Mouse (Mus musculus) embryonic facial prominence, embryonic 14.5 days (tissue): ENCODE data around the gene Rarb. TPM values are rescaled to one million over a fixed set of nuclear protein-coding genes. Genes with fewer than 3 reads are reported as not detected.

ENCODE experiments used
- ATAC-seq: fragments of 200-750 bp; cut with Nextera tagmentation; 2 replicates; pipeline ENCODE4 v1.8.0; 2017; ENCODE audit warnings: low read depth, moderate number of reproducible peaks, moderate TSS enrichment
- DNase-seq: peaks from one replicate; pipeline ENCODE4 v3.0.0-alpha.2; 2015; ENCODE audit warnings: low spot score
- H3K27ac ChIP-seq: fragments of 300-500 bp; sonication (generic); replicated peaks from 2 replicates; pipeline ENCODE4 v1.5.1; 2014; ENCODE audit warnings: low read depth, mild to moderate bottlenecking, low read length, moderate library complexity
- H3K27me3 ChIP-seq: fragments of 300-500 bp; sonication (generic); replicated peaks from 2 replicates; pipeline ENCODE4 v1.6.1; 2014; ENCODE audit warnings: low read length; ENCODE audit not compliant: control insufficient read depth, insufficient read depth
- H3K36me3 ChIP-seq: fragments of 300-500 bp; sonication (generic); 2 replicates; pipeline ENCODE4 v1.6.1; 2014; ENCODE audit warnings: low read length, mixed read lengths; ENCODE audit not compliant: control insufficient read depth, insufficient read depth
- H3K4me1 ChIP-seq: fragments of 300-500 bp; sonication (generic); 2 replicates; pipeline ENCODE4 v1.6.1; 2014; ENCODE audit warnings: antibody characterized with exemption, low read length; ENCODE audit not compliant: control insufficient read depth, insufficient read depth
- H3K4me2 ChIP-seq: fragments of 300-500 bp; sonication (generic); 2 replicates; pipeline ENCODE4 v1.6.1; 2014; ENCODE audit warnings: low read depth, mild to moderate bottlenecking, low read length, moderate library complexity, mixed read lengths
- H3K4me3 ChIP-seq: fragments of 300-500 bp; sonication (generic); 2 replicates; pipeline ENCODE4 v1.5.1; 2014; ENCODE audit warnings: low read depth, mild to moderate bottlenecking, low read length
- H3K9ac ChIP-seq: fragments of 300-500 bp; sonication (generic); 2 replicates; pipeline ENCODE4 v1.6.1; 2014; ENCODE audit warnings: low read depth, mild to moderate bottlenecking, low read length, moderate library complexity, mixed read lengths
- H3K9me3 ChIP-seq: fragments of 300-500 bp; sonication (generic); 2 replicates; pipeline ENCODE4 v1.6.1; 2016; ENCODE audit warnings: low read length; ENCODE audit not compliant: control insufficient read depth
- WGBS: fragments of 180-500 bp; shearing (Covaris S2); extraction: QIAGEN DNeasy Blood & Tissue Kit; methylation state at CpG from one replicate; pipeline ENCODE4 v1.1.7; 2014; 5-methylcytosine and 5-hydroxymethylcytosine counted together
- polyA plus RNA-seq: library from polyadenylated mRNA; unstranded; fragments of >200 nt; fragmentation: Nextera tagmentation; extraction: Ambion mirVana; gene quantifications from 2 replicates; pipeline ENCODE4 v1.2.1, GENCODE M21; 2014

The Rarb gene
- polyA plus RNA-seq, 1 experiment from 2014 or later, result 15.8 TPM

- H3K27ac ChIP-seq, result no peak overlapping the region
- H3K36me3 ChIP-seq, result no peaks in the 10 kb centered on the region
- H3K9ac ChIP-seq, result no peak overlapping the region
- H3K9me3 ChIP-seq, result no peaks in the 10 kb centered on the region
- no peaks in the 10 kb centered on the region for H3K4me1 ChIP-seq
- no peak for ATAC-seq
- DNase-seq, result no peak
- H3K4me3 ChIP-seq, result no peak overlapping the region
- no peaks in the 10 kb centered on the region for H3K27me3 ChIP-seq
- WGBS, result 76% methylated on average over 8 of the region's 8 CpGs
- H3K4me2 ChIP-seq, result no peak overlapping the region
Observed at GRCm38 (mm10) chr14:16519588-16520167, 299.3 kb downstream of the Rarb start.

DNA sequence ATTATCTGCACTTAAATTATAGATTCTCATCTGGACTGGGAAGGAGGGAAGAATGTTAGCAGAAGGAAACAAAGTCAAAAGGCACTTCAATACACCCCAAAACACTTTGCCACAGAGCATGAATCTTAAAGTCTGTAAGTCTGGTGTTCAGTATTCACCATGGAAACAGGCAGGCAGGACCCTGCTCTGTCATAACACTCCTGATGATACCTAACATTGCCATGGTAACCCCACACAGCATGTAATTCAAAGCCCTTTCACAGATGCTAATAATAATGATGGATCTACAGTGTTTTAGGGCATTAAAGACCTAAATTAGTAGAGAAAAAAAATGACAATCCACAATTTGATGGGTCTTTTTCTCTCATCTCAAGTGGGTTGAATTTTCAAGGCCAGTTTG lies 301.0 kb downstream of the Rarb start:
- ATAC-seq, result no peak
- Histone ChIP-seq H3K27ac (no peak overlapping the region), H3K36me3 (no peaks in the 10 kb centered on the region), H3K9me3 (no peaks in the 10 kb centered on the region), H3K4me2 (no peak overlapping the region), H3K4me1 (no peaks in the 10 kb centered on the region), H3K27me3 (no peaks in the 10 kb centered on the region), H3K9ac (no peak overlapping the region), H3K4me3 (no peak overlapping the region)
- DNase-seq, result no peak

- ATAC-seq, result no peak
- Histone ChIP-seq H3K36me3 (no peaks in the 10 kb centered on the region), H3K27me3 (no peaks in the 10 kb centered on the region), H3K27ac (no peak overlapping the region), H3K4me1 (0 out of 2 replicates have a peak, but pooled peaks cover 8% of the 10 kb centered on the region), H3K4me3 (no peak overlapping the region), H3K4me2 (no peak overlapping the region), H3K9ac (no peak overlapping the region), H3K9me3 (no peaks in the 10 kb centered on the region)
- no peak for DNase-seq
- 74% methylated on average over 3 of the region's 3 CpGs for WGBS
Observed at GRCm38 (mm10) chr14:16515731-16516130, 303.2 kb downstream of the Rarb start.

DNA sequence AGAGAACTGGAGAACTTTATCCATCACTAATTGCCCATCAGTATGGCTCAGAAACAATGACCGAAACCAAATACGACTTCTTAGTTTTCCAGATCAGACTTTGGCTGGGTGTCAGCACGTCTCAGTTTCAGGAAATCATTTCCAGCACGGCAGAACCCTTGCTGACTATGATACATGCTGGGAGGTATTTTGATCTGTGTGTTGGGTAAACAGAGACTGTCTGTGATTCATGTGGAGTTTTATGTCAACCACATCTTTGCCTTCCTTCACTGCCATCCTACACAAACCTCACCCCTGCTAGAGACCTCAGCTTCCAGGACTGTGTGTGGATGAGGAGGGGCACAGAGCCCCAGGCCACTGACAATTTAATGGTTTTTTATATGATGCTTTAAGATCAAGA lies 308.4 kb downstream of the Rarb start:
- Histone ChIP-seq H3K9ac (no peak overlapping the region), H3K36me3 (peaks cover 7% of the 10 kb centered on the region; the same call in 1 of the 2 replicates), H3K4me3 (no peak overlapping the region), H3K27ac (no peak overlapping the region; the same call in 1 of the 2 replicates), H3K4me2 (no peak overlapping the region), H3K27me3 (no peaks in the 10 kb centered on the region), H3K9me3 (no peaks in the 10 kb centered on the region), H3K4me1 (peaks cover 19% of the 10 kb centered on the region; the same call in 1 of the 2 replicates)
- DNase-seq, result peak; percentile 85
- peak; percentile 90 for ATAC-seq
- WGBS, result 22% methylated on average over 4 of the region's 4 CpGs

- H3K4me1 ChIP-seq, result peaks cover 19% of the 10 kb centered on the region; the same call in 1 of the 2 replicates
- ATAC-seq (peak; percentile 37; the same call in 1 of the 2 replicates), DNase-seq (peak; percentile 82)
- H3K9me3 ChIP-seq, result no peaks in the 10 kb centered on the region
- peak overlapping the region; percentile 40; the same call in 1 of the 2 replicates for H3K27ac ChIP-seq
- no peak overlapping the region for H3K4me2 ChIP-seq
- WGBS, result 16% methylated on average over 4 of the region's 4 CpGs
- no peaks in the 10 kb centered on the region for H3K27me3 ChIP-seq
- no peak overlapping the region for H3K4me3 ChIP-seq
- H3K36me3 ChIP-seq, result peaks cover 7% of the 10 kb centered on the region; the same call in 1 of the 2 replicates
- no peak overlapping the region for H3K9ac ChIP-seq
Observed at GRCm38 (mm10) chr14:16509825-16510224, 309.1 kb downstream of the Rarb start.

DNA sequence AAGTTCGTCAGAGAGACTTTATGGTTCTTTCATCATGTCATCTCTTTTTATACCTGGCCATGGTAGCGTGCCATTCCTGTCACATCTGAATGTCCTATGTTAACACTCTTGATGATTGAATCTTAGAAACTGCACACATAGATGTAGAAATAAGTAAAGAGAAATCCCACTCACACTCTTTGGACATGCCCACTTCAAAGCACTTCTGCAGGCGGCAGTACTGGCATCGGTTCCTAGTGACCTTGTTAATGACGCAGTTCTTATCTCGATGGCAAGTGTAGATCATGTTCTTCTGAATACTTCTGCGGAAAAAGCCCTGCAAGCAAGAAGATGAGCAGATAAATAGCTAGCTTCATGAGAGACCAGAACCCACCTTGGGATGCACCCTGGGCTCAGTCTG lies 310.2 kb downstream of the Rarb start:
- no peak for ATAC-seq
- Histone ChIP-seq H3K27me3 (no peaks in the 10 kb centered on the region), H3K27ac (no peak overlapping the region), H3K9me3 (no peaks in the 10 kb centered on the region), H3K36me3 (peaks cover 7% of the 10 kb centered on the region; the same call in 1 of the 2 replicates), H3K4me2 (no peak overlapping the region), H3K9ac (no peak overlapping the region), H3K4me1 (peaks cover 19% of the 10 kb centered on the region; the same call in 1 of the 2 replicates), H3K4me3 (no peak overlapping the region)
- no peak for DNase-seq
- WGBS, result 90% methylated on average over 7 of the region's 7 CpGs

GRCm38 (mm10) chr14:16497226-16497661 lies 321.7 kb downstream of the Rarb start:
- Histone ChIP-seq H3K36me3 (no peaks in the 10 kb centered on the region), H3K4me2 (no peak overlapping the region), H3K27ac (no peak overlapping the region), H3K9ac (no peak overlapping the region), H3K27me3 (no peaks in the 10 kb centered on the region), H3K4me1 (no peaks in the 10 kb centered on the region), H3K4me3 (no peak overlapping the region), H3K9me3 (no peaks in the 10 kb centered on the region; the same call in 1 of the 2 replicates)
- DNase-seq, result no peak
- ATAC-seq, result 0 out of 2 replicates have a peak, but pooled peaks have one; percentile 33
- WGBS, result 52% methylated on average over 2 of the region's 2 CpGs

- Histone ChIP-seq H3K4me2 (no peak overlapping the region), H3K36me3 (no peaks in the 10 kb centered on the region), H3K9ac (no peak overlapping the region), H3K4me3 (no peak overlapping the region), H3K4me1 (peaks cover 14% of the 10 kb centered on the region), H3K27me3 (no peaks in the 10 kb centered on the region), H3K9me3 (no peaks in the 10 kb centered on the region), H3K27ac (no peak overlapping the region)
- DNase-seq (peak; percentile 76), ATAC-seq (peak; percentile 80)
- WGBS, result 36% methylated on average over 8 of the region's 8 CpGs
Observed at GRCm38 (mm10) chr14:16483656-16484380, 335.1 kb downstream of the Rarb start.
